Mouse (Mus musculus): ENCODE data around the gene Spata1. TPM values are rescaled to one million over a fixed set of nuclear protein-coding genes. Genes with fewer than 3 reads are reported as not detected.

Gene Spata1
- polyA plus RNA-seq, 1 experiment from 2014 or later, result 5.6 TPM

GRCm38 (mm10) chr3:146448969-146449368, 50.6 kb downstream of the Spata1 start:
- WGBS, result 82% methylated on average over 6 of the region's 6 CpGs
- Histone ChIP-seq H3K4me1 (peaks cover 19% of the 10 kb centered on the region), H3K36me3 (replicated peaks) (peaks cover 19% of the 10 kb centered on the region), H3K4me3 (no peak overlapping the region), H3K9me3 (0 out of 2 replicates have a peak, but pooled peaks cover 4% of the 10 kb centered on the region), H3K27ac (no peak overlapping the region), H3K27me3 (ENCODE audit: poor library complexity, severe bottlenecking) (no peaks in the 10 kb centered on the region)
- no peak for DNase-seq (ENCODE audit: extremely low spot score, low spot score)

GRCm38 (mm10) chr3:146448372-146448771, 51.2 kb downstream of the Spata1 start:
- no peak for DNase-seq (ENCODE audit: extremely low spot score, low spot score)
- 0 out of 2 replicates have a peak, but pooled peaks cover 4% of the 10 kb centered on the region for H3K9me3 ChIP-seq
- no peak overlapping the region for H3K4me3 ChIP-seq
- H3K27ac ChIP-seq, result no peak overlapping the region
- H3K4me1 ChIP-seq, result peaks cover 19% of the 10 kb centered on the region
- H3K36me3 ChIP-seq (replicated peaks), result peaks cover 25% of the 10 kb centered on the region
- H3K27me3 ChIP-seq (ENCODE audit: poor library complexity, severe bottlenecking), result no peaks in the 10 kb centered on the region
- WGBS, result 91% methylated on average over 10 of the region's 10 CpGs

DNA sequence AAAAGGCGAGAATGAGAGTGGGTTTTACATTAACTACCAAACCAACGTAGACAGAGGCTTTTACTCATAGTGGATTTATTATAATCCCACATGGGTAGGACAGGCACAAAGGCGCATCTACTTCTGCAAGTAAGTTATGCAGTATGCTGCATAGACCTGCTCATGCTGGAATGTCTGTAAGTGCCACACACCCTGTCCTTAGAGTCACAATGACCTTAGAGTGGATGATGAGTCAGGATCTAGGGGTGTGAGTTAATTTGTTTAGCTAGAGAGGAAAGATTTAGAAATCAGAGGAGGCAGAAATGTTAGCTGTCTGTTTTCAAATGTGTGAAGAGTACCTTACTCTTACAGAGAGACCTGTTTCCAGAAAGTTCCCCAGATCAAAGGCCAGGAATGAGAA, 52.0 kb downstream of the Spata1 start:
- Histone ChIP-seq H3K27me3 (ENCODE audit: poor library complexity, severe bottlenecking) (no peaks in the 10 kb centered on the region), H3K27ac (no peak overlapping the region), H3K4me3 (no peak overlapping the region), H3K9me3 (0 out of 2 replicates have a peak, but pooled peaks cover 4% of the 10 kb centered on the region), H3K4me1 (peaks cover 19% of the 10 kb centered on the region), H3K36me3 (replicated peaks) (peaks cover 29% of the 10 kb centered on the region)
- DNase-seq (ENCODE audit: extremely low spot score, low spot score), result no peak
- WGBS, result 94% methylated on average over 3 of the region's 3 CpGs

GRCm38 (mm10) chr3:146447156-146447555, 52.4 kb downstream of the Spata1 start:
- Histone ChIP-seq H3K36me3 (replicated peaks) (peaks cover 33% of the 10 kb centered on the region), H3K9me3 (0 out of 2 replicates have a peak, but pooled peaks cover 4% of the 10 kb centered on the region), H3K4me3 (no peak overlapping the region), H3K27me3 (ENCODE audit: poor library complexity, severe bottlenecking) (no peaks in the 10 kb centered on the region), H3K4me1 (peaks cover 19% of the 10 kb centered on the region), H3K27ac (no peak overlapping the region)
- 92% methylated on average over 5 of the region's 5 CpGs for WGBS
- no peak for DNase-seq (ENCODE audit: extremely low spot score, low spot score)

- Histone ChIP-seq H3K27me3 (ENCODE audit: poor library complexity, severe bottlenecking) (no peaks in the 10 kb centered on the region), H3K9me3 (0 out of 2 replicates have a peak, but pooled peaks cover 4% of the 10 kb centered on the region), H3K36me3 (replicated peaks) (peaks cover 54% of the 10 kb centered on the region), H3K4me3 (no peak overlapping the region), H3K27ac (no peak overlapping the region), H3K4me1 (peaks cover 1% of the 10 kb centered on the region)
- 92% methylated on average over 7 of the region's 7 CpGs for WGBS
- DNase-seq (ENCODE audit: extremely low spot score, low spot score), result no peak
Observed at GRCm38 (mm10) chr3:146444880-146445279, 54.7 kb downstream of the Spata1 start.

DNA sequence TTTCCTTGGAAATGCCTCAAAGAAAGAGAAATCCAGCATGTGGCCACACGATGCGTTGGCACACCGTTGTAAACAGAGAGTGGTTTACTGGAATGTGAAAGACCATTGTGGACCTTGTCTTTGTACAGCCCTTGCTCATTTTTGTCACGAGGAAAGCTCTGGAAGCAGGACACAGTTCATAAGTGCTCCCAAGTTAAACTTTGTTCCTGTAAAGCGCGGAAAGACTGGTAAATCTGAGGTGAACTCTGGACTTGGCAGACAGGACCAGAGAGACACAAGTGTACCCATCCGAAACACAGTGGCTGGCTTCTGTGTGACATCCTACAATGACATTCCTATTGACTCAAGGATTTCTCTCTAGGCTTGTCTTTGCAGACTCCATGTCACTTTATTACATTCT, 56.2 kb downstream of the Spata1 start:
- H3K36me3 ChIP-seq (replicated peaks), result peaks cover 64% of the 10 kb centered on the region
- no peak overlapping the region for H3K4me3 ChIP-seq
- no peaks in the 10 kb centered on the region for H3K4me1 ChIP-seq
- no peak for DNase-seq (ENCODE audit: extremely low spot score, low spot score)
- no peaks in the 10 kb centered on the region for H3K27me3 ChIP-seq (ENCODE audit: poor library complexity, severe bottlenecking)
- H3K9me3 ChIP-seq, result 0 out of 2 replicates have a peak, but pooled peaks cover 4% of the 10 kb centered on the region
- no peak overlapping the region for H3K27ac ChIP-seq
- whole genome bisulfite sequencing, result 95% methylated on average over 7 of the region's 7 CpGs

DNA sequence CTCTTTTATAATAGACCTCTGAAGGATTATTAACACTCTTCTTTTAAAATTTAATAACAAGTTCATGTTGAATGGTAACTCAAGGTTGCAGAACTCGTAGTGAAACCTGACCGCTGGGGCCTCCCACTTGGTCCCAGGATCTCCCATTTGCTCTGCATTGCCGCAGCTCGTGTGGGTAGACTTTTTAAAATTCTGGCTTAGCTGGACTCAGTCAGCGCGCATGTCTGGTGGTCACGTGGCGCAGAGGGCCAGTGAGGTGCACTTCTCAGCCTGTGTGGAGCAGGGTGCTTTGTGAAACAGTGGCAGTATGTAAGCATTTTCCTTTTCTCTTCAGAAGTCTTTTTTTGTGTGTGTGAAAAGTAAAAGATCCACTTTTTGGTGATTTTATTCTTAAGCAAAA, 56.6 kb downstream of the Spata1 start:
- Histone ChIP-seq H3K4me3 (no peak overlapping the region), H3K27me3 (ENCODE audit: poor library complexity, severe bottlenecking) (no peaks in the 10 kb centered on the region), H3K9me3 (0 out of 2 replicates have a peak, but pooled peaks cover 4% of the 10 kb centered on the region), H3K4me1 (no peaks in the 10 kb centered on the region), H3K36me3 (replicated peaks) (peaks cover 69% of the 10 kb centered on the region), H3K27ac (no peak overlapping the region)
- WGBS, result 92% methylated on average over 8 of the region's 8 CpGs
- DNase-seq (ENCODE audit: extremely low spot score, low spot score), result no peak

DNA sequence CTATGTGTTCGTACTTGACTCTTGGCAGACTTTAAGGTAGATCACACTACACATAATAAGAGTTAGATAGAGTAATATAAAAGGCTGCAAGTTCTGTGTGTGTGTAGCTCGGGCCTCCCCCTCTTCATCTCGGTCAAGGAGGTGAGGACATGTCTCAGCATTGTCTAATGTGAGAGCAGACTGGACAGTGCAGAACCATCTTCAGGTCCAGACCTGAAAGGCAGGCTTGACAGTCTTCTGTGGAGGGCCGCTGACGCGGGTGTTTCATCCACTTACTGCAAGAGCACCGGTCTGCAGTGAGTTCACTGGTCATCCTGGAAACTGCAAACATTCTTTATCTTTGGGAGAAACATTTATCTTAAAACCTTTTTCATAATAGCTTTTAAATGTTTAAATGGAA, 57.1 kb downstream of the Spata1 start:
- Histone ChIP-seq H3K9me3 (0 out of 2 replicates have a peak, but pooled peaks cover 4% of the 10 kb centered on the region), H3K27me3 (ENCODE audit: poor library complexity, severe bottlenecking) (no peaks in the 10 kb centered on the region), H3K36me3 (replicated peaks) (peaks cover 73% of the 10 kb centered on the region), H3K4me3 (no peak overlapping the region), H3K4me1 (no peaks in the 10 kb centered on the region), H3K27ac (no peak overlapping the region)
- 92% methylated on average over 7 of the region's 7 CpGs for WGBS
- no peak for DNase-seq (ENCODE audit: extremely low spot score, low spot score)

- H3K27ac ChIP-seq, result no peak overlapping the region
- WGBS, result 95% methylated on average over 7 of the region's 7 CpGs
- H3K4me3 ChIP-seq, result no peak overlapping the region
- H3K36me3 ChIP-seq (replicated peaks), result peaks cover 85% of the 10 kb centered on the region
- H3K27me3 ChIP-seq (ENCODE audit: poor library complexity, severe bottlenecking), result no peaks in the 10 kb centered on the region
- H3K9me3 ChIP-seq, result no peaks in the 10 kb centered on the region
- no peaks in the 10 kb centered on the region for H3K4me1 ChIP-seq
- no peak for DNase-seq (ENCODE audit: extremely low spot score, low spot score)
Observed at GRCm38 (mm10) chr3:146440422-146440821, 59.1 kb downstream of the Spata1 start.

DNA sequence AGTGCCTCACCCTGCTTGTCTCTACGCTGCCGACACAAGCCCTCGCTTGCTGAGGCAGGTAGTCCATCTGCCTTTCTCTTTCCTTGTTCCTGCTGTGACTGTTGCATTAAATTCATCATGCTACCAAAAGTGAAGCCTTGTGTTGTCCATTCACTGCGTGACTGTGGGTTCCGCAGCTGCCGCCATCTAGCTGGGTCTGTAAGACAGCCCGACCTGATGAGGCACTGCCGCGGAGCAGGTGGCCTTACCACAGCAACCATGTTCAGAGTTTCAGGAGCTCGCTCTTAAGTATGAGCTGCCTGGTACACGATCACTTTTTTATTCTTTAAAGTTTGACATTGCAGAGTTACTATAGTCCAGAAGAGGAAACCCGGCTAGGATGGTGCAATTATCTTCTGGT, 59.5 kb downstream of the Spata1 start:
- H3K4me1 ChIP-seq, result no peaks in the 10 kb centered on the region
- no peak for DNase-seq (ENCODE audit: extremely low spot score, low spot score)
- WGBS, result 97% methylated on average over 12 of the region's 12 CpGs
- H3K27me3 ChIP-seq (ENCODE audit: poor library complexity, severe bottlenecking), result no peaks in the 10 kb centered on the region
- no peak overlapping the region for H3K27ac ChIP-seq
- peaks cover 85% of the 10 kb centered on the region for H3K36me3 ChIP-seq (replicated peaks)
- H3K9me3 ChIP-seq, result no peaks in the 10 kb centered on the region
- H3K4me3 ChIP-seq, result no peak overlapping the region

- H3K36me3 ChIP-seq (replicated peaks), result peaks cover 93% of the 10 kb centered on the region
- H3K4me3 ChIP-seq, result no peak overlapping the region
- no peaks in the 10 kb centered on the region for H3K4me1 ChIP-seq
- WGBS, result 97% methylated on average over 8 of the region's 8 CpGs
- H3K9me3 ChIP-seq, result no peaks in the 10 kb centered on the region
- H3K27me3 ChIP-seq (ENCODE audit: poor library complexity, severe bottlenecking), result no peaks in the 10 kb centered on the region
- no peak for DNase-seq (ENCODE audit: extremely low spot score, low spot score)
- no peak overlapping the region for H3K27ac ChIP-seq
Observed at GRCm38 (mm10) chr3:146436114-146436513, 63.4 kb downstream of the Spata1 start.

- Histone ChIP-seq H3K4me1 (no peaks in the 10 kb centered on the region), H3K27ac (no peak overlapping the region), H3K36me3 (replicated peaks) (peaks cover 96% of the 10 kb centered on the region), H3K9me3 (no peaks in the 10 kb centered on the region), H3K4me3 (no peak overlapping the region), H3K27me3 (ENCODE audit: poor library complexity, severe bottlenecking) (no peaks in the 10 kb centered on the region)
- 95% methylated on average over 11 of the region's 11 CpGs for WGBS
- DNase-seq (ENCODE audit: extremely low spot score, low spot score), result no peak
Observed at GRCm38 (mm10) chr3:146435533-146435932, 64.0 kb downstream of the Spata1 start.

DNA sequence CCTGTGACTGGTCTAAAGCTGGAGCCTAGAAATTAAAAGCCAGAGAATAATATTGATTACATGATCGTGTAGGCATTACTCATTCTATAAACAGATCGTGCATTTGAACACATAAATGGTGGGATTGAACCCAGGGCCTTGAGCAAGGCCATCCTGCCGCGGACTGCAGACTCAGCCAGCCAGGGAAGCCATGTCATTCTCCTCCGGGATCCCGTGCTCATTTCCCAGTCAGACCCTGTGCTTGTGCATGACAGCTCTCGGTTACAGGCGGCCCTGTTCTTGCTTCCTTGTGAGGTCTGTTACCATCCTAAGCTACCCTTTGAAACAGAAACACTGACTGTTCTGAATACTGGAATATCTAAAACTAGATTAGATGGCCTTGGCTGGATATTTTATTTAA, 64.9 kb downstream of the Spata1 start:
- no peak overlapping the region for H3K4me3 ChIP-seq
- H3K36me3 ChIP-seq (replicated peaks), result peaks cover 95% of the 10 kb centered on the region
- no peaks in the 10 kb centered on the region for H3K27me3 ChIP-seq (ENCODE audit: poor library complexity, severe bottlenecking)
- H3K4me1 ChIP-seq, result no peaks in the 10 kb centered on the region
- H3K9me3 ChIP-seq, result no peaks in the 10 kb centered on the region
- no peak for DNase-seq (ENCODE audit: extremely low spot score, low spot score)
- no peak overlapping the region for H3K27ac ChIP-seq
- 94% methylated on average over 8 of the region's 8 CpGs for WGBS

All from forebrain, embryonic 10.5 days (tissue).